Mouse (Mus musculus) liver, embryonic 14.5 days (tissue): ENCODE measurements around the gene Tmcc3.

ENCODE experiments used
- CTCF ChIP-seq: IDR thresholded peaks from 2 replicates; pipeline ENCODE4 v1.5.1; 2016; ENCODE audit warnings: antibody characterized with exemption, low read depth, control low read depth
- EP300 ChIP-seq: IDR thresholded peaks from 2 replicates; pipeline ENCODE4 v1.6.1; 2016; ENCODE audit warnings: antibody characterized with exemption, low read depth

DNA sequence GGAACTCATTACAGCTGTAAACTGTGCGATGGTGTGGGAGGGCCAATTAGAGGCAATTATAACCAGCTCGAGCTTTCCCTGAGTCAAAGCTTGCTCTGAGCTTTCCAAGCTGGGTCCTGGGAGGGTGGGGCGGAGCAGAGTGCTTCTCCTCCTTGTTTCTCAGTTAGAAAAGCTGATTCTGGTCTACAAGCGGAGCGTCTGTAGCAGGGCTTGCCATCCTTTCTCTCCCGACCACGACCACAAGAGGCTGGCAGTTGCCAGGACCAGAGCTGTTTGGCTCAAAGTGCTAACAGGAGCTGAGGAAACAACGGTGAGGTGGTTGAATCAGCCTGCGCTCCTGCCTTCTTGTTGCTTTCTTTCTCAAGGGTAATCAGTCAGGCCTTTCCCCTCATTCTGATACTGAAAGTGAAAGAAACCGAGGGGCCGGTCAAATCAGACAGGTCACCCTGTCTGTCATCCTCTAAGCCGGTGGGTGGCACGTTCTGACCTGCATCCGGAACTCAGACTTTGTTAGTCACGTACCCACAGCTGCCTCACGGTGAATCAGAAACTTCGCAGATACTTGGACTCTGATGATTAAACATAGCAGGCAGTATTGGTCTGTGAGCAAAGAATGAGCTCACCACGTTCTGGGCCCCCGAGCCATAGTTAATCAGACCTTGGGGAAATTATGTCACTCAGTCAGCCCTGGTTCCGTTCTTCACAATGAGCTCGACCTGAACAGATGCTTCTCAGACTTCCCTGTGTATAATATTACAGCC lies 233.7 kb downstream of the Tmcc3 start:
- TF ChIP-seq CTCF = no peak
- TF ChIP-seq EP300 = no peak
